Mouse (Mus musculus): ENCODE measurements around the gene Washc4. TPM values are rescaled to one million over a fixed set of nuclear protein-coding genes. Genes with fewer than 3 reads are reported as not detected.
A peak's percentile ranks its signal among the peaks of the same experiment; 100 is the strongest.
"Not testable (repeated sequence)": the region's sequence is repeated elsewhere in the genome, so short reads cannot be mapped to it uniquely, and the experiment has no call there.

Gene Washc4
- polyA plus RNA-seq (2015; fragmentation: Nextera tagmentation; extraction: Ambion mirVana), result 41.6 and 45.7 TPM in 2 replicates

- WGBS, result 1% methylated on average over 49 of the region's 49 CpGs
- ATAC-seq (ENCODE audit: insufficient number of reproducible peaks, insufficient read depth, low FRiP score, low TSS enrichment, low read depth), result peak; percentile 97
- peak within 1 kb of the TSS; percentile 66 for H3K4me3 ChIP-seq
Observed at GRCm38 (mm10) chr10:83543439-83544102, at the start of gene Washc4. TSS of gene Washc4 (plus strand) at chr10:83543752.

DNA sequence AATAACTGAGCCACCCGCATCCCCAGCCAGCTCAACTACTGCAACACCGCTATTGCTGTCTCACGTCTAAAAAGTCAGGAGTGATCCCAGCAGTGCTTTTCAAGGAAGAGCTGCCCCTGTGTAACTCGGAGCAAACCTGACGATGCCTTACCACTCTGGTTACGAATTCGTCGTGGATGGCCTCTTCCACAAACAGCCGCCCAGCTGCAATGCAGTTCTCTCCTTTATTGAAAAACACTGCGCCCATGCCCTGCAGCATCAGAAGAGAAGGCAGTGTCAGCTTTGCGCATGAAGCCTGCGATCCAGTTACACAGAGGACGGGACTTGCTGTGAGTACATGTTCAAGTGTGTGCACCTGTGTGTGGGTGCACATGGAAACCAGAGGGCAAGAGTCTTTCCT is 46.2 kb upstream of the Washc4 start:
- no peaks in the 10 kb centered on the region for H3K4me1 ChIP-seq
- WGBS, result 78% methylated on average over 13 of the region's 13 CpGs
- no peaks in the 10 kb centered on the region for H3K27me3 ChIP-seq
- H3K9ac ChIP-seq, result no peak overlapping the region
- H3K4me2 ChIP-seq, result no peak overlapping the region
- H3K9me3 ChIP-seq, result no peaks in the 10 kb centered on the region
- no peak overlapping the region for H3K4me3 ChIP-seq
- no peak for ATAC-seq (ENCODE audit: insufficient number of reproducible peaks, insufficient read depth, low FRiP score, low TSS enrichment, low read depth)
- 0 out of 2 replicates have a peak, but pooled peaks cover 2% of the 10 kb centered on the region for H3K36me3 ChIP-seq
- H3K27ac ChIP-seq, result no peak overlapping the region

More at GRCm38 (mm10) chr10:83543439-83544102, at the start of gene Washc4:
- Histone ChIP-seq H3K9me3 (no peaks in the 10 kb centered on the region), H3K4me2 (peak within 1 kb of the TSS; percentile 66), H3K27me3 (no peaks in the 10 kb centered on the region), H3K9ac (peak within 1 kb of the TSS; percentile 87), H3K36me3 (peaks cover 10% of the 10 kb centered on the region), H3K27ac (peak within 1 kb of the TSS; percentile 89), H3K4me1 (peaks cover 8% of the 10 kb centered on the region)

DNA sequence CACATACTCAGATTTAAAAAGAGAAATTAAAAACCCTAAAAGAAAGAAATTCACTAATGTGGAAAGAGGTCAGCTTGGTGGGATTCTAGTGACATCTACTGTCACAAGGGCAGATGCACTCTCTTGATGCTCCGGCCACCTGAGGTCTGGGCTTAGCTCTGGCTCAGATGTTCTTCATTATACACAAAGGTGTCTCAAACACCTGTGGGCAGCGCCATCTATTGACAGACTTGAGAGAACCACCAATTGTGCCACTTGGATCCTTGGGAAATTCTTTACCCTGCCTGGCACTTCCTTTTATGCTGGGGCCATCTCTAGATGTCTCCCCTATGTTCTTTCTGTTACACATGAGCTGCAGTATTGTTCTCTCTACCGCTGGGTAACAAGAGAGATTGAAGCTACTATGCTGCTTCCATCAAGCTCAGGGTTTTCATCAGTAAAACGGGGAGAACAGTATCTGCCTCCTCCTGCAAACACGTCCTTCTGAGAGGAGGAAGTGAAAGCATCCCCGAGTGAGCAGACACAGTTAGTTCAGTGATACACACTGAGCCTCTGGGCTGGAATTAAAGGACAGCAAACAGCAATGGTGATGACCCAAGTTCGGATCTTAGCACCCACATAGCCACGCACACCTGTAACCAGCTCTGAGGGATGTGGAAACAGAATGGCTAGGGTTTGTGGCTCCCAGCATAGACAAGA is 34.4 kb upstream of the Washc4 start:
- no peak overlapping the region for H3K9ac ChIP-seq
- H3K27ac ChIP-seq, result no peak overlapping the region
- H3K4me1 ChIP-seq, result no peaks in the 10 kb centered on the region
- WGBS, result 63% methylated on average over 8 of the region's 8 CpGs
- ATAC-seq (ENCODE audit: insufficient number of reproducible peaks, insufficient read depth, low FRiP score, low TSS enrichment, low read depth), result no peak
- H3K27me3 ChIP-seq, result no peaks in the 10 kb centered on the region
- no peaks in the 10 kb centered on the region for H3K9me3 ChIP-seq
- H3K4me2 ChIP-seq, result no peak overlapping the region
- H3K4me3 ChIP-seq, result no peak overlapping the region
- H3K36me3 ChIP-seq, result no peaks in the 10 kb centered on the region

DNA sequence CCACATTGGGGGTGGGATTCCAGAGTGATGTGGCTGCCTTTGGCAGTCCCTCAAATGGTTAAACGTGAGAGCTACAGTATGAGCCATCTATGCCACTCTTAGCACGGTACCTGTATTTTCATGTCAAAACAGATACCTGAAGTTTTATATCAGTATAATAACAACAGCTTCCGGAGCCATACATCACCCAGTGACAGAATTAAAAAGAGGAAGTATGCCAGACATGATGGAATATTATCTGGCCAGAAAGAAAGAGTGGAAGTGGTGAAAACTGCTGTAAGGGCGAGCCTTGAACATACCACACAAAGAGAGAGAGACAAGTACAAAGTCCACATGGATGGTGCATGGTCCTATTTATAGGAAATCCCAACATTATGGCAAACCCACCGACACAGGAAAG is 32.2 kb upstream of the Washc4 start:
- Histone ChIP-seq H3K9me3 (no peaks in the 10 kb centered on the region), H3K4me1 (no peaks in the 10 kb centered on the region), H3K27ac (no peak overlapping the region), H3K27me3 (no peaks in the 10 kb centered on the region), H3K4me3 (no peak overlapping the region), H3K36me3 (no peaks in the 10 kb centered on the region), H3K4me2 (no peak overlapping the region), H3K9ac (no peak overlapping the region)
- 77% methylated on average over 5 of the region's 5 CpGs for WGBS
- no peak for ATAC-seq (ENCODE audit: insufficient number of reproducible peaks, insufficient read depth, low FRiP score, low TSS enrichment, low read depth)

DNA sequence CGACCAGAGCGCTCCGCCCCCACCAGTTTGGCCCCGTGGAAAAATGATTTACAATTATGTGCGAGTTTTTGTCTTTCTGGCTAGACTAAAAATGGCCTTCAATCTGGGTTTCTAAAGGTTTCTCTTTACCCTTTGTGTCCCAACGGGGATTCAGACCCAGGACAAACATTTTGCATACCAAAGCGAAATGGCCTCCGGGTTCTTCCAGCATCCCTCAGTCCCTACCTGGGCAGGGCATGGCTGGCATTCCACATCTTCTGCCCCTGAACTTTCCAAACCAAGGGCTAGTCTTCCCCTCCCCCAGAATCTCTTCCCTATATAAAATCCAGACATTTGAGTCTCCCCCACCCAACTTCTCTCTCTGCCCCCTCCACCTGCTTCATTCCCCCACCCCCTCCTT is 29.8 kb upstream of the Washc4 start:
- Histone ChIP-seq H3K27me3 (no peaks in the 10 kb centered on the region), H3K4me3 (no peak overlapping the region), H3K4me2 (no peak overlapping the region), H3K9ac (no peak overlapping the region), H3K36me3 (no peaks in the 10 kb centered on the region), H3K9me3 (no peaks in the 10 kb centered on the region), H3K27ac (no peak overlapping the region), H3K4me1 (no peaks in the 10 kb centered on the region)
- WGBS, result 86% methylated on average over 8 of the region's 8 CpGs
- no peak for ATAC-seq (ENCODE audit: insufficient number of reproducible peaks, insufficient read depth, low FRiP score, low TSS enrichment, low read depth)

GRCm38 (mm10) chr10:83520990-83521389 is 22.6 kb upstream of the Washc4 start:
- no peak overlapping the region for H3K27ac ChIP-seq
- H3K9ac ChIP-seq, result no peak overlapping the region
- H3K27me3 ChIP-seq, result no peaks in the 10 kb centered on the region
- no peaks in the 10 kb centered on the region for H3K4me1 ChIP-seq
- H3K4me3 ChIP-seq, result no peak overlapping the region
- H3K9me3 ChIP-seq, result no peaks in the 10 kb centered on the region
- H3K36me3 ChIP-seq, result no peaks in the 10 kb centered on the region
- H3K4me2 ChIP-seq, result no peak overlapping the region
- no peak for ATAC-seq (ENCODE audit: insufficient number of reproducible peaks, insufficient read depth, low FRiP score, low TSS enrichment, low read depth)
- 81% methylated on average over 4 of the region's 4 CpGs for WGBS

DNA sequence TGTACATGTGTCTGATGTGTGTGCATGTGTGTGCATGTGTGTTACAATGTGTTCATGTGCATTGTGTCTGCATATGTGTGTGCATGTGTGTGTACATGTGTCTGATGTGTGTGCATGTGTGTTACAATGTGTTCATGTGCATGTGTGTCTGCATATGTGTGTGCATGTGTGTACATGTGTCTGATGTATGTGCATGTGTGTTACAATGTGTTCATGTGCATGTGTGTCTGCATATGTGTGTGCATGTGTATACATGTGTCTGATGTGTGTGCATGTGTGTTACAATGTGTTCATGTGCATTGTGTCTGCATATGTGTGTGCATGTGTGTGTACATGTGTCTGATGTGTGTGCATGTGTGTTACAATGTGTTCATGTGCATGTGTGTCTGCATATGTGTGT is 19.3 kb upstream of the Washc4 start:
- H3K4me3 ChIP-seq; H3K9ac ChIP-seq; H3K4me2 ChIP-seq; H3K36me3 ChIP-seq; H3K27me3 ChIP-seq; H3K4me1 ChIP-seq; ATAC-seq (ENCODE audit: insufficient number of reproducible peaks, insufficient read depth, low FRiP score, low TSS enrichment, low read depth); H3K9me3 ChIP-seq; H3K27ac ChIP-seq: not testable (repeated sequence)

DNA sequence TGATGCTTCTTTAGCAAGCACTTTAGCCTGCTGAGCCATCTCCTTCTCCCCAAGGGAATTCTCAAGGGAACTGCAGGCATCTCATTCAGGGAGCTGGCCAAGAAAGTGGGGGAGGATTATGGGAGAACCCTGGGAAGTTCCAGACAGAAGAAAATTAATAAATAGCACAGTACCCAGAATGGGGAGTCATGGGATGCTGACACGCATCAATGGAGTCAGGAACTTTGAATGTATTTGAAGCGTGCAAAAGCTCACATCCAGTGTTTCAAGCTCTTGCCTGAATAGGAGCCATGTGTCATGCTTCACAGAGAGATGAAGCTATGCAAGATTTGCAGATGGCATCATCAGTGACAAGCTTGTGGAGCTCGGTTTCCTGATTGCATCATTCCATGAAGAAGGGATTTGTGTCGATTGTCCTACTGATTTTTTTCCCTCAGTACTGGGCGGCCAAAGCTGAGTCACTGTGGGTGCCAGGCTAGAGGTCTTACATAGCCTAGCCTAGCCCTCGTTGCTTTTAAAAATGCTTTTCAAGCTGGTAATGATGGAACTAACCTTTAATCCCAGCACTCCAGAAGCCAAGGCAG is 13.1 kb upstream of the Washc4 start:
- H3K4me2 ChIP-seq, result no peak overlapping the region
- ATAC-seq (ENCODE audit: insufficient number of reproducible peaks, insufficient read depth, low FRiP score, low TSS enrichment, low read depth), result no peak
- no peak overlapping the region for H3K4me3 ChIP-seq
- WGBS, result 80% methylated on average over 6 of the region's 6 CpGs
- H3K36me3 ChIP-seq, result no peaks in the 10 kb centered on the region
- no peak overlapping the region for H3K9ac ChIP-seq
- peaks cover 30% of the 10 kb centered on the region for H3K27me3 ChIP-seq
- H3K4me1 ChIP-seq, result 0 out of 2 replicates have a peak, but pooled peaks cover 10% of the 10 kb centered on the region
- no peaks in the 10 kb centered on the region for H3K9me3 ChIP-seq
- no peak overlapping the region for H3K27ac ChIP-seq

- Histone ChIP-seq H3K27ac (no peak overlapping the region), H3K4me3 (peak overlapping the region; percentile 49), H3K4me1 (0 out of 2 replicates have a peak, but pooled peaks cover 10% of the 10 kb centered on the region), H3K27me3 (peaks cover 37% of the 10 kb centered on the region), H3K36me3 (no peaks in the 10 kb centered on the region), H3K9ac (peak overlapping the region; percentile 71), H3K4me2 (peak overlapping the region; percentile 97), H3K9me3 (no peaks in the 10 kb centered on the region)
- 2% methylated on average over 27 of the region's 27 CpGs for WGBS
- peak; percentile 34; the same call in 1 of the 2 replicates for ATAC-seq (ENCODE audit: insufficient number of reproducible peaks, insufficient read depth, low FRiP score, low TSS enrichment, low read depth)
Observed at GRCm38 (mm10) chr10:83533258-83533909, 10.2 kb upstream of the Washc4 start.

GRCm38 (mm10) chr10:83533910-83534283 is 9.7 kb upstream of the Washc4 start, which contains the start of gene Aldh1l2:
TSS of gene Aldh1l2 (minus strand) at chr10:83534140.
- Histone ChIP-seq H3K9ac (peak within 1 kb of the TSS; percentile 71), H3K27ac (no peak within 1 kb of the TSS), H3K36me3 (no peaks in the 10 kb centered on the region), H3K4me1 (0 out of 2 replicates have a peak, but pooled peaks cover 10% of the 10 kb centered on the region), H3K4me2 (peak within 1 kb of the TSS; percentile 97), H3K4me3 (peak within 1 kb of the TSS; percentile 49), H3K27me3 (peaks cover 37% of the 10 kb centered on the region), H3K9me3 (no peaks in the 10 kb centered on the region)
- under 1% methylated on average over 21 of the region's 21 CpGs for WGBS
- peak; percentile 90 for ATAC-seq (ENCODE audit: insufficient number of reproducible peaks, insufficient read depth, low FRiP score, low TSS enrichment, low read depth)

DNA sequence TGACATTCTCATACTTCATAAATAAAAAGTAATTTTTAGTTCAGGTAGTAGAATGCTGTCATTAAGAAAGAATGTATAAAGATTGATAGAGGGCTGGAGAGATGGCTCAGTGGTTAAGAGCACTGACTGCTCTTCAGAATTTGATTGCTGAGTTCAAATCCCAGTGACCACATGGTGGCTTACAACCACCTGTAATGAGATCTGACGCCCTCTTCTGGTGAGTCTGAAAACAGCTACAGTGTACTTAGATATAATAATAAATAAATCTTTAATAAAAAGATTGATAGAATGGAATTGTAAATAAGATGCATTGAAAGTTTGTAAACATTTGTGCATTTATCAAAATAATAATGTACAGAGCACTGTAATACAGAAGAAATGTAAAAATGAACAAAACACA is 7.1 kb upstream of the Washc4 start:
- H3K4me3 ChIP-seq, result no peak overlapping the region
- no peak overlapping the region for H3K9ac ChIP-seq
- no peaks in the 10 kb centered on the region for H3K9me3 ChIP-seq
- no peak overlapping the region for H3K27ac ChIP-seq
- peaks cover 36% of the 10 kb centered on the region for H3K27me3 ChIP-seq
- 8% methylated on average over 1 of the region's 1 CpGs for WGBS
- no peak overlapping the region for H3K4me2 ChIP-seq
- H3K36me3 ChIP-seq, result no peaks in the 10 kb centered on the region
- no peak for ATAC-seq (ENCODE audit: insufficient number of reproducible peaks, insufficient read depth, low FRiP score, low TSS enrichment, low read depth)
- 0 out of 2 replicates have a peak, but pooled peaks cover 10% of the 10 kb centered on the region for H3K4me1 ChIP-seq
